Mouse (Mus musculus): ENCODE measurements around the gene Rpl27a.
A peak's percentile ranks its signal among the peaks of the same experiment; 100 is the strongest.

Gene Rpl27a

DNA sequence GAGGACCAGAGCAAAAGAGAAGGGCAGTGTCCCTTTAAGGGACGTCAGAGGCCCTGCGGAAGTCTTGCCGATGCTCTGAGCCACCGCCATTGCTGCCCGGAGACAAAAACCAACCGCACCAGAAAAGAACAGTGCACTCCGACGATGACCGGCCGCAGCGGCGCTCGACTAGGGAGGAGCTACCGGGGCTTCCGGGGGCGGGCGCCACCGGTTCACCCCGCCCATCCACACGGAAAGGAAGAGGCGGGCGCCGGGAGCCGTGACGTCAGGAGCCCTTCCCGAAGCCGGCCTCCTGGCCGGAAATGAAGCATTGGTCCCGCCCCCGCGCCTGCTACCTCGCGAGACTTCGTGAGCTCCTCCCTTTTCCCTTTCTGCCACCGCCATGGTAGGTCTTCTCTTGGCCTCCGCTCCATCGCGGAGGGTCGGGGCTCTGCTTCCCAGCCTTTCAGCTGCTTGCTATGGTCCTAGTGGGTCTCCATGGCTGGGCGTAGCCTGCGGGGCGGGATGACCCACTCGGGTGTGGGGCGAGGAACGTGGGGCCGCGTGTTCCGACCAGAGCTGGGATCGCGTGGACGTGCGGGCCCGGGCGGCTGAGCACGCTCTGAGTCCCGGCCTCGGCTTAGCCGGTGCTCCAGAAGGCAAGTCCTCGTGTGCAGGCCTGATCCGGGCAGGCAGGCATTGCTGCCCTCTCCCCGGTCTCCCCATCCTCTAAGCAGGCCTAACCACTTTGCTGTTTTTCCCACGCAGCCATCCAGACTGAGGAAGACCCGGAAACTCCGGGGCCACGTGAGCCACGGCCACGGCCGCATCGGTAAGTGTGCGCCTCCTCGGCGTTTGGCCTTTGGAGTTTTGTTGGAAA is at the start of gene Rpl27a:
Gene Rpl27a (plus strand): TSS at position 310 of the 859 bp plus-strand sequence.
- DNase-seq = peak; percentile 98

DNA sequence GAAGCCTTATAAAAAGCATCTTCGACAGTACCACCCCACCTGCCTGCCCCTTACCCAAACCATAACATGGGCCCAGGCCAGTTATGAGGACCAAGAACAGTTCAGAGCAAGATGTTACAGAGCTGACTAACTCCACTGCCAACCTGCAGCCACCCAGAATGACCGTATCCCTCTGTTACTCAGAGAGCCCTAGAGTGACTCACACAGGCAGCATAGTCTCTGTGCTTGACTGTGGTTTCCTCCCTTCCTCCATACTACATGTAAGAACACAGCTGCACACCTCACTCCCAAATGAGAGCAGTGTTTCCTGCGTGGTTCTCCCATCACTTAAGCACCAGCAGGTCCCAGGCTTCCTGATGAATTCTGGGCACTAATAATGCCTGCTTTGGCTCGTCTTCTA is 48.2 kb upstream of the Rpl27a start:
- no peak for DNase-seq

DNA sequence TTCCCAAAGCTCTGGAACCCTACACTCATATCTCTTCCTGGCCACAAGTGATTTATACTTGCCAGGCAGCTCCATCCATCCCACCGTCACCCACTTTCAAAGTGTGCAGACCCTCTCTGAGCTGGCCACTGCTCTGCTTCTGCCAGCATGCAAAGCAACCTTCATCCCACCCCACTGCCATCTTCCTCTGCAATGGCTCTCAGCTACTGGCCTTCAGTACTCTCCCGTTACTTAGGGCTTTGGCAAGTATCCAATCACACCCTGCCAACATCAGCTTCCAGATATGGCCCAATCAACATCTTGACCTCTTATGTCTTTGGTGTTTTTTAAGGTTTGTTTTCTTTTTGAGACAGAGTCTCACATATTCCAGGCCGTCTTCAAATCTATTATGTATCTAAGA is 41.0 kb upstream of the Rpl27a start:
- no peak for DNase-seq

DNA sequence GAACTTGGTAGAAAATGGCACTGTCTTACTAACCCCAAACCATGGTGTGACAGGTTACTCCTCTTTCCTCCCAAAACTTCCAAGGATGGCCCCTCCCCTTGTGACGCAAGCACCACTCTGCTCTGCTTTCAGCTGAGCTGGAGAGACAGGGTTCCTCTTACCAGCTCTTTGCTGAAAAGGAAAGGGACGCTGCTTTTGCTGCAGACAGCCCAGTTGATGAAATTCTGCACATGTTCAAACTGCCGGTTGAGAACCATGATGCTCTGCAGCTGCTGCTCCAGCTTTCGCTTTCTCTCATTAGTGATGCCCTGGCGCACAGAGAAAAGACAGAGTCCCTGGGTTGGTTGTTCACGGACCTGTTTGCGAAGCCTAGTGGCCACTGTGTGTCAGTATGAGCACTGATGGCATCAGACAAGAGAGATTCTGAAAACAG is 38.2 kb upstream of the Rpl27a start:
- no peak for DNase-seq

DNA sequence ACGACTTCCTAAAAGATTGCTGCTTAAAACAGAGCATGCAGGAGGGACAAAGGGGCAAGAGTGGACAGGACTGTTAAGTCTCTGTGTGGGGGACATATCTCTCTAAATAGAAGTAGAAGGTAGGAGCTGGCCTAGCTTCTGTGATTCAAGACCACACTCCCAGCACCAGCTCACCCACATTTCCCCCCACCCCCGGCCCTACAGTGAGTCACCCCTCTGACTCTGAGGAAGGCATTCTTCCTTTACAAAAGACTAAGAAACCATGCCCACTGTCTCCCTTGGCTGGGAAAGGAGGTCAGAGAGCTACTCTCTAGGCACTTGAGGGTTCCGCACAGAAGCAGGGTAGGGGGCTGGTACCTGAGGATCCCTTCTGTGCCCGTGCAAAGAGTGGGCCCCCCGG is 34.7 kb upstream of the Rpl27a start:
- DNase-seq = no peak

DNA sequence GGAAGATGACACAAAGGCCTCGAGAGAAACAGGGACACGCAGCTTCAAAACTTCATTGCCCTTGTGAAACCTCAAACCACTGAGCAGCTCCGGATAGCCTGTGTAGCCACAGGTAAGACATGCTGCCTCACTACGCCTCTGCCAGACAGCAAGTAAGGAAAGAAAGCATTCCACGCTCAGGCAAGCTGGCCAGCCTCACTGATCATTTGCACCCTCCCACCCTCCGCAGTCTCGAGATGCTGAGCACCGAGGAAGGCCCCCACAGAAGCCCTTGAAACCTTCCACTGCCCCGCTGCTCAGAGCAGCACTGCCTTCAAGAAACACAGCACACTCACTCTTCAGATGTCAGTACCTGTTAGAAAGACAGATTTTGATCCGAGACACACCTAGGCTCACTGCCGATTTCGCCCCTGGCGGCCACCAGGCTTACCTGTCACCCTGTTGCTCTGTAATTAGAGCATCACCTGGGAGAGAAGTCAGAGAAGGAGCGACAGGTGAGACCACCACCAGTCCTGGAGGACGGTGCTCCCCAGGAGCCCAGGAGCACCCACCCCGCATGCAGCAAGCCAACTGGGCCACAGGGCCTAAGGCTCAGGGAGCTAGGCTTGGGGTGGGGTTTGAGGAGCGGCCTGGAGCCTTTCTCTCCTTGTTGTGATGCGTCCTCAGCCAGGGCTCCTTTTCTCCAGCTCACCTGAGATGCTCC is 26.2 kb upstream of the Rpl27a start:
- peak; percentile 39 for DNase-seq

DNA sequence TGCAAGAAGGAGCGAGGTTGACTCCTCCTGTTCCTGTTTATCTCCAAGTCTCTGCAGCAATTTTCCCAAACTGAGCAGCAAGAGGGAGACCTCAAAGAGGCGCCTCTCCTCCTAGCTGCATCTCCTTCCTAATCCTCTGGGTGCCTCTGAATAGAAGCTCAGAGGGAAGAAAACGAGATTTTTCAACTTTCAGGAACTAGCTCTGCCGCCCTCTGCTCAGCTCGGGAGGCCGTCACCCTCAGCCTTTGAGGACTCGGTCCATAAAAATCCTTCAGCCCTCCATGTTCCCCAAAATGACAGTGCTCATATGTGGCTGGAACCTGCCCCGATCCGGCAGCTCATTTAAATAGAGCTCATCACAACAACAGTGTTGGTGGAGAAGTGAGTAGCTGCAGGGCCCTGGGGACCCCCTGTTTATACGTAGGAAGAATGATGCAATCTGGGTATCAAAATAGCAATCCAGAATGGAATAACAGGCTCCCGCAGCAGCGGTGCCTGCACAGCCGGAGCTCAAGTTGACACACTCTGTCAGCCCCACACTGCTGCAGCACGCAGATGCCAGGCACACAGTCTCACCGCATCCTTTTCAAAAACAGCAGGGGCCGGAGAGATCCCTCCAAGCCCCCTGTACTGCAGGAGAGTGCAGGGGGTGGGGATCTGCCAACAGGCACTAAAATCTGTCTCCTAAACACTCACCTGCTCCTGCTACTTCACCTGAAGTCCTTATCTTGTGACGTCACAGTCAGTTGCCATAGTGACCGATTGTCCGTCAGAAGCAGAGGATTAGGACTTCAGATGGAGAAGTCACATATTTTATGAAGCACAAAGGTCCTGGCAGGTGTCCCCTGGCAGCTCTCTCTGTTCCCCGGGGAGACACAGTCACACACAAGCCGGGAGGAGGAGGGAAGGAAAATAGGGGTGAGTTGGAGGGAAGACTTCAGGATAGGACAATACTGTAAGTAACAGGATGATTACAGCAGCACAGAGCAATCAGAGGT is 25.3 kb upstream of the Rpl27a start:
- DNase-seq = peak; percentile 83

DNA sequence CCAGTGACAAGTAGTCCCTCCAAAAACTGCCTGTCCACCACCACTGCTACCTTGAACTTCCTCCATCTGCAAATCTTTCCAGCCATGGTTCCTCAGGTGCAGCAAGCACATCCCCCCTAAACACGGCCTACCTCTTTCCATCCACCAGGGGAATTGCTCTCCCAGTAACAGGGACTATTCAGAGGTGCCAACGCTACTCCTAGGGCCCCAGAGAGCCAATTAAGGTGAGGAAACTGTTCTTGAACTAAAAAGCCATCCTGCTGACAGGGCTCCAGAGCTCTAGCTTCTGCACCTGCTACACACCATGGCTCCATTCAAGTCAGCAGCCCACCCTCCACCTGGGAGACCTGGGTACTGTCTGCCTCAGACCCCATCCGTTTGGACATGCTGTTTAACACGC is 21.4 kb upstream of the Rpl27a start:
- no peak for DNase-seq

DNA sequence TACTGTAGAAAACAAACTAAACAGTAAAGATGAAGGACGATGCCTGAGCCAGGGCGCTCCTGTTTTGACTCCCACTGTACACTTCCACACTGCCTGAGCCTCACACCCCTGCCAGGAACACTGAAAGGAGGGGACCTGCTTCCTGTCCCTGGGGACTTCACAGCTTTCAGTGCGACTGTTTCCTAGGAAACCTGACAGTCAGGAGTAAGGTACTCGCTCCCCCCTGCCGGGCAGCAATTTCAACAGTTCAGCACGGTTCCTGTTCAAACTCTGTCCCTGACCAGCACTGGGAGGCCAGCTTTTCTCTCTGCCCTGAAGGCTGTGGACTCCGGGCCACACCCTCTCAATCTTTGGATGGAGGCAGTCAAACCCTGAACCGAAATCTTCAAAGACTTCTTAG is 11.8 kb upstream of the Rpl27a start:
- DNase-seq = no peak

DNA sequence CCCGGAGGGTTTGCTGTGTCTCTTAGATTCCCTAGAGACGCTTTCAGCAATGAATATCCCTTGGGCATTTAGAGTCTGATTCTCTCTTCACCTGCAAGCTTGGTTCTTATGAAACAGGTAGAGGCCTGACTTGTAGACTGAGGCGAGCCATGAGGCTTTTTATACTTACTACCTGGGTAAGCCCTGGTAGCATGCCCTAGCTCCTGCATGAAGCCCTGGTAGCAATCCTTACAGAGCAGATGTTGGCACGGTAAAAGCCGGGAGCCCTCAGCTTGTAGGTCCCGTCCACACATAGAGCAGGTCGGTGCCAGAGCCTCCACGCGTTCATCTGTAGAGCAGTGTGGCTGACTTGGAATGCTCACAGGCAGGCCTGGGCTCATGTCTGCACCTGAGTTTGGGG is 11.4 kb upstream of the Rpl27a start:
- no peak for DNase-seq

DNA sequence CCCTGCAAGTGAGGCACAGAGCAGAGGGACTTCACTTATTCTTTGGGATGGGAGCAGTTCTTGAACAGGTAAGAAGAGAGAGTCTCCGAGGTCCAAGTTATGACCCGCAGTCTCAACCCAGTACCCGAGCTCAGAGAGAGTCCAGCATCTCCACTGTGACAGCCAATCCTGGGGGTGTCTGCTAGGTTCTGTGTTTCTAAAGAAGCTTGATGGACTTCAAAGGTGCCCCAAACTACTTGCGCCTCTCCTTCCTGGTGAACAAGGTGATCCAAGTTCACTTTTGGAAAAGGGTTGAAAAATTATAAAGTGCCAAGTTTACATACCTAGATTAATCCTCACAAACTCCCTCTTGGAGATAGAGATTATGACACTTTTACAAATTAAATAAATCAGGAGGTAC is 10.9 kb upstream of the Rpl27a start, which contains the start of gene Trim66:
Gene Trim66 (minus strand): TSS at position 101 of the 400 bp plus-strand sequence.
- no peak for DNase-seq

DNA sequence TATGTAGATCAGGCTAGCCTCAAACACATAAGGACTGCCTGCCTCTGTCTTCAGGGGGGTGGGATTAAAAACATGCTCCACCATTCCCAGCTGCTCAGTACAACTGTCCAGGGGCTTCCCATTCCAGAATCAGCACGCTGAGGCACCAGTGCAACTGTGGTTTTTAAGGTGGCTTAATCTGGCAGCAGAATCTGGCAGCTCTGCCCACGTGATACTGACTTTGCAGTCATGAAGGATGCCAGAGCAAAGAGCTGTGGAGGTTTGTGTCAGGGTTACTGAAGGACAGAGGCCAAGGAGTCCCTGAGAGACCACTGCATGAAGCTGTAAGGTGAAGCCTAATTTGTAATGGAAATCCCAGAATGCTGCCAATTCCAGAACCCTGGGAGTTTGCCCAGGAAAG is 8.1 kb upstream of the Rpl27a start:
- no peak for DNase-seq

DNA sequence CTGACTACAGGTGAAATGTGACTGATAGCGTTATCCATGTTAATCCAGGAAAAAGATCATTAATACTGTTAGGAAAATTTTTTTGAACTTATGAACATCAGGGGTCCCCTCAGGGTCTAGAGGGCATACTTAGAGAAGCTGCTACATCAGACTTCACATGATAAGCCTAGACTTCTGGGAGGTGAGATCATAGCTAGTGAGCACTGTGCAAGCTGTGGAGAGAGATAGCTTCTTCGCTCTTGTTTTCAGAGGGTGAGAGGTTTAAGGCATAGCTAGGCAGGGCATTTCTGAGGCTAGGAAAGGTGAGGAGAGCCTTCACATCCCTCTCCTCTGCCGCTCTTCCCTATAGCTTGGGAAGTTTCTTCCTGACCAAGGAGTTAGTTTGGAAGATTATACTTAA is 7.1 kb upstream of the Rpl27a start:
- DNase-seq = no peak

DNA sequence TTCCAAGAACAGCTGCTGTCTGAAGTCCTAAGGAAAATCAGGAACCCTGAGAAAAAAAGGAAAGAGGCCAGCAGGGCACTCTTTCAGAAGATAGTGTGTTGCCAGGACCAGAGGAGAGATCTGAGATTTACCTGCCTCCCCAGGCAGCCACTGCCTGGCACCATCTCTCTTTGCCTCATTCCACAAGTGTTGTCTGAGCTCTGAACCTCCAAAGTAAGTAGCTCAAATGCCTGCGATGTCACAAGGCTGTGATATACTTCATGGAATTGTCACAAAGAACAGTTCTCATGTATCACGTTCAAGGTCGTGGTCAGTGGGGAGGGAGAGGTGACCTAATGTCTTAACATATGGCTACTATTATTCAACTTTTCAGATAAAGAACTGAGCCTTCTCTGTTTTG is 2.4 kb upstream of the Rpl27a start:
- no peak for DNase-seq

DNA sequence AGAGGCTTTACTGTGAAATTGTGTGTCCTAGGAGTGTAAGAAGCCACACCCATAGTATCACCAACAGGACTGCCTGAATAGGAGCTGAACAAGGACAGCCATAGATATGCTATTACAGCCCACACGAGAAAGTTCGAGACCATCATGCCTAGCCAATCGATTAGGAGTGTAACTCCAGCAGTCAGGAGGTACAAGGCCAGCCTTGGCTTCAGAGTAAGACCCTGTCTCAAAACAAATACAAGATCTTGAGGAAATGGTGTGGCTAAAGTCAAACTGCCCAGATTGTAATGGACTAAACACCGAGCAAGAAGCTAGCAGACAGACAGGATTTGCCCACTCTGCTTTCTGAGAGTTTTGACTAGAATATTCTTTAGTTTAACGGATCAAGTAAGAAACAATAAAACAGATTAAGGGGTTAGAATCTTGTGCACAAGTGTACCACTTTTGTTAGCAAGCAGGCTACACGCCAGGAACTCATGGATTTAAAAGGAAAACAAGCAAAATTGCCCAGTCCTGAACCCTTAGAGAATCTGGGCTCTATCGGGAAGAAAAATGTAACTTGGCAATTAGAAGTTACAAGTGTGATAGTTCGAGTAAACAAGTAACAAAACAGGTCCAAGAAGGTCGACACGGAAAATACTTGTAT is 788 bp upstream of the Rpl27a start:
- DNase-seq = peak; percentile 41

DNA sequence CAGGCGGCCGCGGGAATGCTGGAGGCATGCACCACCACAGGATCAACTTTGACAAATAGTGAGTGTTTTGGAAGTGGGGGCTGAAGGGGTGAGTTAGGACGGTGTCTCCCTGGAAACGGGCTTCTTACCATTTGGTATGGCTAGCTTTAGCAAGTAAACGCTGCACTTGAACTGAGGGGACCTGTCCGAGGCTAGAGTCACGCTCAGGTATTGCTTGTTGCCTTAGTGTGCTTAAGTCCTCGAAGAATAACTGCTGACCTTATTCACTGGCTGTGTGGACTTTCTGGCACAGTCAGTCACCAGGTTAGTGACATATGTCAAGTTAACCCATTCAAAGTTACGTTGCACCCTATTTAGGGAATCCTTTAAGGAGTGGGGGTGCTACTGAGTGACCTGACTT is 989 bp downstream of the Rpl27a start:
- no peak for DNase-seq

DNA sequence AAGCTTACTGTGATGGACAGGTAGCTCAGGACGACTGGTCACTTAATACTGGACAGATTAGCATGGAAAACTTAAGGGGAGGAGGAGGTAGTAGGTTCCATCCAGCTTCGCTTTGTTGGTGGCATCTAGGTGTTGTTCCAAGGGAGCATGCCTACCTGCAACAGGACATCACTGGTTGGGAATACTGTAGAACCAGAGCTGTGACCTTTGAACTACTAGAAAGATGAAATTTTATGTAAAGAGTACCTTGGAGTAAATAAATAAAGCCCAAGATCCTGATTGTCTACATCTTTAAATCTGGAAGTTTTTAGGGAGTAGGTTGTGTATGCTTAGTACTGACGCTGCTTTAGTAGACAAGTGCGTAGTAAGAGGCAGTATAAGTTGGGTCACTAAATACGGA is 3.1 kb downstream of the Rpl27a start:
- DNase-seq = no peak

DNA sequence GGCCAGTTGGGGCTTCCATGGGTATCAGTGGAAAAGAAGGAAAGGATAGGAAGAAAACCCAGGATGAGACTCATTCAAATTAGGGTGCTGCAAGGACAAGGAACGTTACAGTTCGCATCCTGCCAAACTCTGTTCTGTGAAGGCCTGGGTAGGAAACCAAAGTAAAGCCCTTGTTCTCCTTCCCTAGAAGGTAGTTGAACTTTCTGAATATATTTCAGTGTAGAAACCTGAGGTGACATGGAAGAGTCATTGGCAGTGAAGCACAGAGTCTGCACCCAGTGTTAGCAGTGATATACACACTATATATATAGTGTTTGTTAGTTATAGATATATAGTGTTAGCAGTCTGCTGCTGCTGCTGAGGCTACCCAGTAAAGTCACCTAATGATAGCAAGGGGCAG is 4.4 kb downstream of the Rpl27a start:
- DNase-seq = no peak

DNA sequence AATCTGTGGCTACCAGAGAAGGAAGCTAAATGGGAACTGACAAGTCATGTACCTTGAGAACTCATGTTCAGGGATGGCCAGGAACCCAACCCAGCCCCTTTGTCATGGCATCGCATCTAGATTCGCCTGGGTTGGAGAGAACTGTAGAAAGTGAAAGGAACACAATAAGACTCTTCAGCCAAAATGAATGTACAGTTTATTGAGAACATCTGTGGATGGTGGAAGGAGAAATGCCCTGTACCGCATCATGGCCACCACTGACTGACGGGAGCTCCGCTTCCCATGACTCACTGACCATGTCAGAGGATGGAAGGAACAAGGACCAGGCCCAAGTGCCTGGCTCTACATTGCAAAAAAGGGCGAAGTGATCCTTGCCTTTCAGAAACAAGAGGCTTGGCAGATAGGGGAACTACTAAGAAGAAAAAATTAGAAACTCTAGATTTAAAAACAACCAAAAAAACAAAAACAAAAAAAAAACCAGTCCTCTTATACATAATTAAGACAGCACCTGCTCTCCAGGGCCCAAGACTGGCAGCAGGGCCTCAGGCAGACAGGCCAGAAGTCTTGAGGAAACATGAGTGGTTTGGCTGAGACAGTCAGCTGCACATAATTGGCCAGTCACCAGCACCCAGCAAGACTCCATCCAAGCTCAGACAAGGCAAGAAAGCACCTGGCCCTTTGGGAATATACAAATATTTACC is 4.9 kb downstream of the Rpl27a start:
- DNase-seq = peak; percentile 50

DNA sequence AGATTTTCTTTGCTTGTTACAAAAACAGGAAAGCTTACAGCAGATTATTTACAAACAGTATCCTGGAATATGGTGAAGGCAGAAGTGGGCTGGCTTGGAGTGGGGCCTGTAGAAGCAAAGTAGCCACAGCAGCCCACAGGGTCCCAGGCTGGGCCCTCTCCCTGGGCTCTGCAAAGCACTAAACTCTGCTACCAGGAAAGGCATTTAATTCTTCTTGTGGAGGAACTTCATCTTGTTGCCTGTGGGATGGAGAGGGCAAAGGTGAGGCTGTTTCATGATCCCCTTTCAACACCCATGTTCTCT is 5.4 kb downstream of the Rpl27a start:
- DNase-seq = no peak

DNA sequence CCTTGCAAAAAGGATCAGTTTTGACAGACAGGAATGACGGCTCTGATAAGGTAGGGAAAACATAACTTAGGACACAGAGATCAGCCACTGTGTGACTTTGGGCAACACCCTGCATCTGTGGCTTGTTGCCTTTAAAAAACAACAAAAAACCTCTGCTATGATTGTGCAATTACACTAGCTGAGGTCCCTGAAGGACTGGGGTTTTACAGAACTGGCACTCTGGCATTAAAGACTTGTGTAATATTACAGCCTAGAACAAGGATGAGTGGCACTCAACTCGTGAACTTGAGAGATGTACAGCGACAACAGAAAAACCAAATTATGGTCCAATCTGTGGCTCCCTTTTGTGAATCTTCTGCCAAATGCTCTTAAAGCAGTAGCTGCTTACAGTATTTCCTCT is 5.8 kb downstream of the Rpl27a start:
- DNase-seq = no peak

Measured in cerebellum, adult 9-10 months (tissue).